Comparison of ENCODE assay signal across 31 mouse cellular contexts in the genomic region with DNA sequence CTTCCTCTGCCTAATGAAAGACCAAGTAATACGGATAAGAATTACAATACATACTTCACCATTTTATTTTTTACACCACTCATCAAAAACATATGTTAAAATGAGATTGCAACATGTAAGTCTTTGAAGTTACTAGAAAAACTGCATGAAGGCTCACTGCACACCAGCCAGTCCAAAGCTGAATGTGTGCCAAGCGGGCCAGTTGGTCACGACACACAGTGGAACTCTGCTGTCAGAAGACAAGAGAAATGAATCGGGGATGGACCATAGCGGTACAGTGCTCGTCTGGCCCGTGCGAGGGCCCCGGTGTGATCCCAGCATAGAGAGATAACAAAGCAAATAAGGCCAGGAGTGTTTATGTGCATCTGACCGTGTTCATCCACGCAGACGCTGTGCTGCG. TPM values are rescaled to one million over a fixed set of nuclear protein-coding genes. Genes with fewer than 3 reads are reported as not detected.
DNase-seq lines count a peak whose midpoint lies in the region; ATAC-seq and TF ChIP-seq lines count a peak whose summit lies in the region.
"Had no signal": no experiment of that assay in that cellular context is flagged by ENCODE, and none has a peak within 500 bp of the region (broad histone marks: within the 10 kb centered on the region; RNA-seq: fewer than 3 reads in every experiment).

No protein-coding gene starts in this region.

- 93% methylated on average over 13 of the region's 13 CpGs for WGBS in midbrain, postnatal 0 days
- WGBS in midbrain, embryonic 13.5 days: 91% methylated on average over 13 of the region's 13 CpGs

- no peak overlapping the region for H3K4me3 ChIP-seq in midbrain, postnatal 0 days (ENCODE audit: low read depth, low read length)
- no peak overlapping the region for H3K4me3 ChIP-seq in midbrain, embryonic 13.5 days (replicated peaks)
- H3K4me3 ChIP-seq: embryonic facial prominence, embryonic 12.5 days; forebrain, embryonic 12.5 days; hindbrain, embryonic 10.5 days; intestine, embryonic 15.5 days; left cerebral cortex, adult 2 months; stomach, embryonic 15.5 days had no signal

- H3K4me1 ChIP-seq in midbrain, postnatal 0 days (ENCODE audit: insufficient read depth, low read length): no peaks in the 10 kb centered on the region
- no peaks in the 10 kb centered on the region for H3K4me1 ChIP-seq in midbrain, embryonic 13.5 days (replicated peaks)
- H3K4me1 ChIP-seq: embryonic facial prominence, embryonic 12.5 days; forebrain, embryonic 12.5 days; hindbrain, embryonic 10.5 days; intestine, embryonic 15.5 days; stomach, embryonic 15.5 days had no signal

- H3K9ac ChIP-seq in midbrain, postnatal 0 days (replicated peaks; ENCODE audit: low read length, poor library complexity, severe bottlenecking): no peak overlapping the region
- no peak overlapping the region for H3K9ac ChIP-seq in midbrain, embryonic 13.5 days (replicated peaks)
- H3K9ac ChIP-seq: embryonic facial prominence, embryonic 12.5 days; forebrain, embryonic 12.5 days; intestine, embryonic 15.5 days; stomach, embryonic 15.5 days had no signal

- H3K9me3 ChIP-seq in midbrain, postnatal 0 days (ENCODE audit: low read length): no peaks in the 10 kb centered on the region
- H3K9me3 ChIP-seq in midbrain, embryonic 13.5 days: no peaks in the 10 kb centered on the region
- H3K9me3 ChIP-seq: embryonic facial prominence, embryonic 12.5 days; forebrain, embryonic 12.5 days; hindbrain, embryonic 10.5 days; intestine, embryonic 15.5 days; stomach, embryonic 15.5 days had no signal

- H3K36me3 ChIP-seq in midbrain, postnatal 0 days (ENCODE audit: insufficient read depth, low read length): peaks cover 86% of the 10 kb centered on the region
- H3K36me3 ChIP-seq in midbrain, embryonic 13.5 days: peaks cover 98% of the 10 kb centered on the region

- ATAC-seq in midbrain, postnatal 0 days (ENCODE audit: low FRiP score): no peak
- ATAC-seq in midbrain, embryonic 13.5 days: no peak
- ATAC-seq: activated CD4-positive, CD25-positive, alpha-beta regulatory T cell, adult 4 months; hindbrain, embryonic 16.5 days; intestine, embryonic 15.5 days had no signal

- no peak overlapping the region for H3K4me2 ChIP-seq in midbrain, postnatal 0 days (ENCODE audit: low read depth, low read length, poor library complexity, severe bottlenecking)
- no peak overlapping the region for H3K4me2 ChIP-seq in midbrain, embryonic 13.5 days (replicated peaks)
- H3K4me2 ChIP-seq: embryonic facial prominence, embryonic 12.5 days; forebrain, embryonic 12.5 days; heart, embryonic 11.5 days; intestine, embryonic 15.5 days; midbrain, embryonic 11.5 days; stomach, embryonic 15.5 days had no signal

- H3K27me3 ChIP-seq in midbrain, postnatal 0 days (ENCODE audit: insufficient read depth, low read length): no peaks in the 10 kb centered on the region
- H3K27me3 ChIP-seq in midbrain, embryonic 13.5 days: no peaks in the 10 kb centered on the region
- H3K27me3 ChIP-seq: embryonic facial prominence, embryonic 12.5 days; forebrain, embryonic 12.5 days; intestine, embryonic 15.5 days; stomach, embryonic 15.5 days had no signal

- no peak overlapping the region for H3K27ac ChIP-seq in midbrain, postnatal 0 days (ENCODE audit: low read depth, low read length)
- no peak overlapping the region for H3K27ac ChIP-seq in midbrain, embryonic 13.5 days
- H3K27ac ChIP-seq: embryonic facial prominence, embryonic 12.5 days; forebrain, embryonic 12.5 days; hindbrain, embryonic 10.5 days; intestine, embryonic 15.5 days; left cerebral cortex, adult 2 months; stomach, embryonic 15.5 days had no signal

- TF ChIP-seq CTCF in midbrain, postnatal 0 days (IDR thresholded peaks at IDR 0.05): no peak

- DNase-seq in cerebellum, adult 18-20 months: peak; percentile 34 to 39
- DNase-seq in cerebellum, adult 9-11 months: no peak
- peak; percentile 3 for DNase-seq in midbrain, postnatal 0 days (ENCODE audit: low spot score)
- peak; percentile 49 to 57 for DNase-seq in cerebellum, postnatal 10 days
- DNase-seq in layer of hippocampus, adult 9-11 months: no peak
- no peak for DNase-seq in kidney, postnatal 36 days
- DNase-seq: gastrocnemius, postnatal 10 days; heart, postnatal 10 days; kidney, postnatal 25 days; lung, postnatal 10 days; thymus, postnatal 36 days had no signal

RNA-seq across cellular contexts. Expression of a gene that starts 47.2 kb away (rescaled TPM):
- total RNA-seq in midbrain, postnatal 0 days (2014; rRNA removed): 26.0 and 33.2 TPM in 2 replicates
- polyA plus RNA-seq in midbrain, postnatal 0 days (2015; fragmentation: Nextera tagmentation; extraction: Ambion mirVana): 8.3 and 9.8 TPM in 2 replicates
- polyA plus RNA-seq in midbrain, embryonic 13.5 days (2015; fragmentation: Nextera tagmentation; extraction: Ambion mirVana): 16.7 and 18.0 TPM in 2 replicates

RNA-seq across cellular contexts. Expression of a gene that starts 52.9 kb away (rescaled TPM):
- total RNA-seq in midbrain, postnatal 0 days (2014; rRNA removed): not detected in 2 replicates
- polyA plus RNA-seq in midbrain, postnatal 0 days (2015; fragmentation: Nextera tagmentation; extraction: Ambion mirVana): not detected in 2 replicates
- not detected in 2 replicates for polyA plus RNA-seq in midbrain, embryonic 13.5 days (2015; fragmentation: Nextera tagmentation; extraction: Ambion mirVana)
- total RNA-seq: adrenal gland, postnatal 36 days; gastrocnemius, postnatal 10 days; granulocyte monocyte progenitor cell, adult 5-6 weeks; heart, postnatal 10 days; left cerebral cortex, adult 2 months; liver, adult 2 months; MEL; monocyte, adult 5-6 weeks; neutrophil, adult 5-6 weeks had no signal
- polyA plus RNA-seq: activated CD4-positive, CD25-positive, alpha-beta regulatory T cell, adult 4 months; forebrain, embryonic 12.5 days; frontal cortex, adult 2 months; heart, embryonic 11.5 days; hindbrain, embryonic 10.5 days; hindbrain, embryonic 16.5 days; intestine, embryonic 15.5 days; limb, embryonic 11.5 days; liver, embryonic 16.5 days; midbrain, embryonic 11.5 days; stomach, embryonic 15.5 days had no signal

Comparison
In these comparisons a context has a peak if more than half of its experiments do, and no peak if none do; other contexts are left out.
1. DNase-seq: peak in cerebellum, adult 18-20 months (2 of 2), midbrain, postnatal 0 days (single experiment) and cerebellum, postnatal 10 days (2 of 2); none in cerebellum, adult 9-11 months (single experiment), layer of hippocampus, adult 9-11 months (single experiment) and kidney, postnatal 36 days (0 of 2).